Mouse (Mus musculus) spleen, adult 2 months (tissue): ENCODE data around the gene Ctf1.

Source experiments
- CTCF ChIP-seq: fragments of 200-500 bp; IDR thresholded peaks from 2 replicates; pipeline ENCODE4 v1.5.1; 2011; ENCODE audit warnings: mild to moderate bottlenecking, inconsistent platforms; ENCODE audit not compliant: insufficient read depth, insufficient read length, insufficient replicate concordance; ENCODE audit errors: extremely low read depth
- POLR2A ChIP-seq: fragments of 200-500 bp; IDR thresholded peaks from 2 replicates; pipeline ENCODE4 v1.6.1; 2011; ENCODE audit warnings: low read depth, low read length, inconsistent platforms

- TF ChIP-seq CTCF, result no peak
- no peak for TF ChIP-seq POLR2A
These were observed 13.4 kb downstream of the Ctf1 start for GRCm38 (mm10) chr7:127725924-127726323.
